Mouse (Mus musculus) gastrocnemius, adult 18-20 months (tissue): ENCODE results near the gene Gpnmb. TPM values are rescaled to one million over a fixed set of nuclear protein-coding genes. Genes with fewer than 3 reads are reported as not detected.
A peak's percentile ranks its signal among the peaks of the same experiment; 100 is the strongest.

Experiments
- DNase-seq: peaks from one replicate; pipeline ENCODE4 v3.0.0; 2021; ENCODE audit warnings: low spot score
- total RNA-seq, 2 experiments: library from RNA; stranded (reverse); gene quantifications; 2 replicates each; pipeline ENCODE4 v1.2.3; 2021

Gene Gpnmb
- total RNA-seq, 2 experiments from 2014 or later, result 1.6 to 2.3 TPM

GRCm38 (mm10) chr6:49031230-49031629 lies 5.1 kb upstream of the Gpnmb start:
- no peak for DNase-seq

- no peak for DNase-seq
Measured at GRCm38 (mm10) chr6:49032783-49033182, 3.6 kb upstream of the Gpnmb start.

GRCm38 (mm10) chr6:49037268-49037662 lies 919 bp downstream of the Gpnmb start:
- DNase-seq, result no peak

GRCm38 (mm10) chr6:49039470-49040180 lies 3.3 kb downstream of the Gpnmb start:
- peak; percentile 56 for DNase-seq

- no peak for DNase-seq
Measured at GRCm38 (mm10) chr6:49046502-49046901, 10.2 kb downstream of the Gpnmb start.

GRCm38 (mm10) chr6:49046976-49047375 lies 10.6 kb downstream of the Gpnmb start:
- no peak for DNase-seq

- no peak for DNase-seq
Measured at GRCm38 (mm10) chr6:49047848-49048247, 11.5 kb downstream of the Gpnmb start.

- DNase-seq, result no peak
Measured at GRCm38 (mm10) chr6:49048395-49048794, 12.0 kb downstream of the Gpnmb start.

GRCm38 (mm10) chr6:49050677-49051410 lies 14.5 kb downstream of the Gpnmb start:
- no peak for DNase-seq

- DNase-seq, result no peak
Measured at GRCm38 (mm10) chr6:49052191-49052590, 15.8 kb downstream of the Gpnmb start.

- DNase-seq, result no peak
Measured at GRCm38 (mm10) chr6:49055256-49055733, 18.9 kb downstream of the Gpnmb start.

- DNase-seq, result no peak
Measured at GRCm38 (mm10) chr6:49056009-49056408, 19.7 kb downstream of the Gpnmb start.

GRCm38 (mm10) chr6:49057053-49058021 lies 21.0 kb downstream of the Gpnmb start:
- DNase-seq, result peak; percentile 75

- no peak for DNase-seq
Measured at GRCm38 (mm10) chr6:49068361-49068760, 32.0 kb downstream of the Gpnmb start.

- peak; percentile 97 for DNase-seq
Measured at GRCm38 (mm10) chr6:49073304-49074116, 37.2 kb downstream of the Gpnmb start, which contains the start of gene Malsu1. TSS of gene Malsu1 (plus strand) at chr6:49073795.

GRCm38 (mm10) chr6:49074117-49074490 lies 37.8 kb downstream of the Gpnmb start:
- no peak for DNase-seq

GRCm38 (mm10) chr6:49077894-49078293 lies 41.5 kb downstream of the Gpnmb start:
- DNase-seq, result no peak

GRCm38 (mm10) chr6:49079313-49079712 lies 43.0 kb downstream of the Gpnmb start:
- DNase-seq, result no peak

- no peak for DNase-seq
Measured at GRCm38 (mm10) chr6:49083008-49083407, 46.7 kb downstream of the Gpnmb start.

GRCm38 (mm10) chr6:49094968-49095367 lies 58.6 kb downstream of the Gpnmb start:
- no peak for DNase-seq

- DNase-seq, result peak; percentile 89
Measured at GRCm38 (mm10) chr6:49096421-49096820, 60.1 kb downstream of the Gpnmb start.
